Mouse (Mus musculus) telencephalon, adult 2 months (tissue): ENCODE data around the gene Olfr299.

Source experiments
- DNase-seq: peaks from one replicate; pipeline ENCODE4 v3.0.0-alpha.2; 2011; ENCODE audit warnings: low read depth, low spot score

Gene Olfr299

GRCm38 (mm10) chr7:86459621-86460020 is at the start of gene Olfr299:
Olfr299 (plus strand) TSS chr7:86459921.
- no peak for DNase-seq

- DNase-seq: no peak
Observed at GRCm38 (mm10) chr7:86492384-86492783, 32.7 kb downstream of the Olfr299 start, which contains the start of gene Olfr298. Olfr298 (minus strand) TSS chr7:86492484.
